Mouse (Mus musculus): Measurements from ENCODE around the gene Shq1.

Shq1 gene

DNA sequence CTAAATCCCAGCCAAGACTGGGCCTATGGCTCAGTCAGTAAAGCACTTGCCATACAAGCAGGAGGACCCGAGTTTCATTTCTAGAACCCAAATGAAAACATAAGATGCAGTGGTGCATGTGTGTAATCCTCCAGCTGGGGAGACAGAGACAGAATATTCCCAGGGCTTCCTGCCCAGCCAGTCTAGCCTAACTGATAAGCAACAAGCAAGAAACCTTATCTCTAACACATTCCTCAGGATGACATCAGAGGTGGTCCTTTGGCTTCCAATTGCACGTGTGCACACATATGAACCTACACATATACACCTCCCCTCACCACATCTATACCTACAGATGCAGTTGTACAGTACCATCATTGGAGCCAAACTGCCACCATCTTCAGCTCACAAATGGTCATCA lies 2.1 kb downstream of the Shq1 start:
- DNase-seq (ENCODE audit: low read depth, low spot score), result no peak

DNA sequence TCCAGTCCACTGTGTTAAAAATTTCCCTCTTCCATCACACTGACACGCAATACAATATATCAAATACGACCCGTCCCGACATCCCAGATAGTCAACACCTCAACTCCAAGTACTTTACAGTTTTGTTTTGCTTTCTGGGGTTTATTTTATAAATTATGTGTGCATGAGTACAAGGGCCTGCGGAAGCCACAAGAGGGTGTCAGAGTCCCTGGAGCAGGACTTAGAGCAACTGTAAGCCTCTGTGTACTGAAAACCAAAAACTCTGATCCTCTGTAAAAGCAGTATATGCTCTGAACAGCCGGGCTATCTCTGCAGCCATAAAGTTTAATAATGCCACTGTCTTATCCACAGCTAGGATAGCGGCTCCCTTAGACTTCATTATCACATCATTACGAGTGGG lies 3.3 kb downstream of the Shq1 start:
- DNase-seq (ENCODE audit: low read depth, low spot score), result no peak

DNA sequence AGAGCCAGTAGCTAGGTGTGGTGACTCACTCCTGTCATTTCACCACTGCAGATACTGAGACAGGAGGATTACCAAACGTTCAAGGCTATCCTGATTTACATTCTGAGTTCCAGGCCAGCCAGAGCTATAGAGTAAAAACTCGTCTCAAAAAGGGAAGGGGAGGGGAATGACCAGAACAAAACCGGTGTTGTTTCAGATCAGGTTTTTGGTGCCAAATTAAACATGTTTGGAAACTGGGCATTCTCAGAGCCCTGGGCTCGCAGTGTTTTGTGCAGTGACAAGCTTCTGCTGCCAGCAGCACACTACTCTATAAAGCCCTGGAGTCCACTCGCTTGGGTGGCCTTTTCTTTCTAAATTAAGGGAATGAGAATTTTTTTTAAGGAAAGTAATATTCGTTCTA lies 8.7 kb downstream of the Shq1 start:
- no peak for DNase-seq (ENCODE audit: low read depth, low spot score)

GRCm38 (mm10) chr6:100660395-100660794 lies 10.6 kb downstream of the Shq1 start:
- DNase-seq (ENCODE audit: low read depth, low spot score), result no peak

GRCm38 (mm10) chr6:100652535-100652934 lies 18.4 kb downstream of the Shq1 start:
- DNase-seq (ENCODE audit: low read depth, low spot score), result no peak

DNA sequence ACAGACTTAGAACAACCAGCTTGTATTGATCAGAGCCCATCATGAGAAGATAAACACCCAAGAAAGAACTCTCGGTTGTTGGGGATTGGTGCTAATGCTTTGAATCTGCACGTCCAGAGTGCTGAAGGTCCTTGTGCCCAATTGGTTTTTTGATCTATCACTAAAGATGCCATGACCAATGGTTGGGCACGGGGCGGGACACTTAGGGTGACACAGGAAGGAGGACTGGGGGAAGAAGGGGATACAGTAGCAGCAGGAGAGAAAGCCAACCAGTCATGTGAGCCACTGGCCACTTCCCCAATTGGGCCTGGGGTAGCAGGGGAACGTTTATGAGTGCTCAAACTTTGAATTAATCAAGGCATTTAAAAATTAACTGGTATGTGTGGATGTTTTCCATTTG lies 23.8 kb downstream of the Shq1 start:
- DNase-seq (ENCODE audit: low read depth, low spot score), result no peak

DNA sequence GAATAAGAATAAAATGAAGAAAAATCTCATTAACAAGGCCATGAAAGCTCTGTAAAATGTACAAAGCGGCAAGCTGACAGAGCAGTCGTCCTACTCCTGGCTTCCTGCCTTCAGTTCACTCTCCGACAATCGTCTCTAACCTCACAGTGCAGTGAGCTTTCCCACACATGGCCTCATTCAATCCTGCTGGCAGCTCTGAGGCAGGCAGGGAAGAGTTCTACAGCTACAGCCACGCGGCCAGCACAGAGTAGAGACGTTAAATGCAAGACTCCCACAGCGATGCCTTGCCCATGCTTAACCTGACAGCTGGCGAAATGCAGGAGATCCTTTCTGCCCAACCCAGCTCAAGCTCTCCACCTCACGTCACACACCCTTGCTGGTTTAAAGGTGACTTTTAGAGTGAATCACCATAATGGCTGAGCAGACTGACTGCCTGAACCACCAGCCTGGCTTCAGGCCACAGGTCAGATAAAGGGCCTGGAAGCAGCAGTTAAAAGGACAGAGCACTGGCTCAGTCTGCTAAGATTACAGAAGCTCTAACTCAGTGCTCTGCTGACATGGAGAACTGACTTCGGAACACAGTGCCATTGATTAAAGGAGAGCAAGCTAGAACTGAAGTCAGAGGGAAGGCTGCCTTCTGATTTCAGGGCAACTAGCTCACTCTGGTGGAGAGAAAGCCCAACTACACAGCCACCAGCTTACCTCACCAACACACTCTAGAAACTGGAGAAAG lies 25.3 kb downstream of the Shq1 start:
- no peak for DNase-seq (ENCODE audit: low read depth, low spot score)

DNA sequence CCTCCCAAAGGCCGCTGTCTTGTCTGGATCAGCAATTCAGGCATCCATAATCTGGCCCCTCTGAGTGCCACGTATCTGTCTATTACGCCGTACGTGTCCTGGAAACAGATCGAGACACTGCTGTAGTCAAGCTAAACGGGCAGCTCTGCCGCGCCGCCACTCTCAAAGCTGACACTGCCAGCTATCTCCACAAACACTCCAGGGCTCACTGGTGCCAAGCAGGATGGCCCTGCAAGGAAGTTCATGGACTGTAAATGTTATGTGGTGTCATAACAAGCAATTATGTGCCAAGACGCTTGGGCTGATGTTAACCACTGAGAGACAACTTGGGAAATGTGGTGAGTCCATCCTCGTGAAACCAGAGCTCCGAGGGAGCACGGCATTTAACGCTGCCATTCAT lies 26.3 kb downstream of the Shq1 start:
- DNase-seq (ENCODE audit: low read depth, low spot score), result no peak

GRCm38 (mm10) chr6:100642786-100643185 lies 28.2 kb downstream of the Shq1 start:
- no peak for DNase-seq (ENCODE audit: low read depth, low spot score)

GRCm38 (mm10) chr6:100640591-100640990 lies 30.4 kb downstream of the Shq1 start:
- DNase-seq (ENCODE audit: low read depth, low spot score), result no peak

GRCm38 (mm10) chr6:100629086-100629485 lies 41.9 kb downstream of the Shq1 start:
- DNase-seq (ENCODE audit: low read depth, low spot score), result no peak

- no peak for DNase-seq (ENCODE audit: low read depth, low spot score)
These were observed 42.7 kb downstream of the Shq1 start for GRCm38 (mm10) chr6:100628223-100628622.

DNA sequence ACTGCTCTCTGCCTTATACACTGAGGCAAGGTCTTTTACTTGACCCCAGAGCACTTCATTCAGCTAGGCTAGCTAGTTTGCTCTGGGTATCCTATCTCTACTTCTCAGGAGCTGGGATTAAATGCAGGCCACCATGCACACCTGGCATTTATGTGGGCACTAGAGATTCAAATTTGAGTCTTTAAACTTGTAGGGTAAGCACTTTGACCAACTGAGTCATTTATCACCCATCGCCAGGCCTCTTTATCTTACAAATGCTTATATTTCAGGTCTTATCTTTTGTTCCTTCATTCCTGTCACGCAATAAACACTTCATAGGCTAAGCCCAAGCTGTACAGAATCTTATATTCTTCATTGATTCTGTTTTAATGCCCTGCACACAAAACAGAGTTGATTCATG lies 47.0 kb downstream of the Shq1 start:
- no peak for DNase-seq (ENCODE audit: low read depth, low spot score)

DNA sequence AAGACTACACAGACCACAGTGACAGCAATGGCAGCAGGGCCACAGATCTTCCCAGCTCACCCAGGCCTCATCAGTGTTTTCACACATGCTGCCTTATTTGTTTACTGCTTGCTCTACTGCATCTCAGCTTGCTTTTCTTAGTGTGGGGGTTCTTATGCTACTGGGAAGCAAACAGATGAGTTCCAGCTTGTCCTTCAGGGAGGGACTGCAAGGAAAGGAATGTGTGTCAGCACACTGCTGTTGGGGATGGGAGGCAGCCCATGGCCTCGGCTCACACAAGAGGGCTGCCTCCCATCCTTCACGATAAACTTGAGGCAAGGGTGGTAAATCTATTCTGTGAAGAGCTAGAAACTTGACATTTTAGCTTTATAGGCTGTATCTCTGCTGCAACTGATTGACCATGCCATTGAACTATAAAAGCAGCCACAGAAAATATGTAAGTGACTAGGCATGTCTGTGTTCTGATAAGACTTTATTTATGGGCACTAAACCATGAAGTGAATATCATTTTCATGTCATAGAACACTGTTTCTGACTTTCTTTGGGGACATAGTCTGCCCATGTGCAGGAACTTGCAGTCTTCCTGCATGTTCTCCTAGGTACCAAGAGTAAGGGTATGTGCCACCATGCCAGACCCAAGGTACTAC lies 48.0 kb downstream of the Shq1 start:
- no peak for DNase-seq (ENCODE audit: low read depth, low spot score)

GRCm38 (mm10) chr6:100620411-100620810 lies 50.5 kb downstream of the Shq1 start:
- DNase-seq (ENCODE audit: low read depth, low spot score), result no peak

DNA sequence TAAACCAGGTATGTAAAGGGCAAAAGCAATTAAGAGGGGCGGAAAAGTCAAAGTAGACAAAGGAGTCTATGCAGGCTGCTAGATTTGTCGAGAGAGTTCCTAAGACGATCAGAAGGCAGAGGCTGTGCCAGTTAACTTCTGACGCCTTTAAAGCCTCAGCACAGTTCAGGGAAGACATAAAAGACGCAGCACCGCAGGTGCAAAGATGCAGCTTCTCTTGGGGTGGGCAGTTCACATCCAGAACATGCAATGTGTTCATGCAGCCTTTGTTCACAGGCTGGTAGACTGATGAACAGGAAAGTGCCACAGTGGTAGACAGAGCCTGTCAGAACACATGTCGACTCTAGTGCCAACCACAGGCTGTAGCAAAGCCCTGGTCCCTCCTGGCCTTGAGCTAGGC lies 51.6 kb downstream of the Shq1 start:
- no peak for DNase-seq (ENCODE audit: low read depth, low spot score)

DNA sequence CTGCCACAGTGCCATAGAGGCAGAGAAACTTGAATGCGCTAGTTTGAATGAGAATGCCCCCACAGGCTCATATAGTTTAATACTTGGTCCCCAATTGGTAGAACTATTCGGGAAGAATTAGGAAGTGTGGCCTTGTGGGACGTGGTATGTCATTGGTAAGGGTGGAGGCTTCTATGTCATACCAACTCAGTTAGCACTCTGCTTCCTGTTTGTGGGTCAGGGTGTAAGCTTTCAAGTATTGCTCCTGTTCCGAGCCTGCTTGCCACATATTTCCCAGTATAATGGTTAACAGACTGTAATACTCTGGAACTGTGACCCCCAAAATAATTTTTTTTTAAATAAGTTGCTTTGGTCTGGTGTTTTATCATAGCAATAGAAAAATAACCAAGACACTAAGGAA lies 54.8 kb downstream of the Shq1 start:
- no peak for DNase-seq (ENCODE audit: low read depth, low spot score)

GRCm38 (mm10) chr6:100613593-100614267 lies 57.2 kb downstream of the Shq1 start:
- DNase-seq (ENCODE audit: low read depth, low spot score), result no peak

- DNase-seq (ENCODE audit: low read depth, low spot score), result no peak
These were observed 59.9 kb downstream of the Shq1 start for GRCm38 (mm10) chr6:100610897-100611575.

GRCm38 (mm10) chr6:100610182-100610581 lies 60.8 kb downstream of the Shq1 start:
- DNase-seq (ENCODE audit: low read depth, low spot score), result peak; percentile 9

- DNase-seq (ENCODE audit: low read depth, low spot score), result no peak
These were observed 61.7 kb downstream of the Shq1 start for GRCm38 (mm10) chr6:100609256-100609655.

DNA sequence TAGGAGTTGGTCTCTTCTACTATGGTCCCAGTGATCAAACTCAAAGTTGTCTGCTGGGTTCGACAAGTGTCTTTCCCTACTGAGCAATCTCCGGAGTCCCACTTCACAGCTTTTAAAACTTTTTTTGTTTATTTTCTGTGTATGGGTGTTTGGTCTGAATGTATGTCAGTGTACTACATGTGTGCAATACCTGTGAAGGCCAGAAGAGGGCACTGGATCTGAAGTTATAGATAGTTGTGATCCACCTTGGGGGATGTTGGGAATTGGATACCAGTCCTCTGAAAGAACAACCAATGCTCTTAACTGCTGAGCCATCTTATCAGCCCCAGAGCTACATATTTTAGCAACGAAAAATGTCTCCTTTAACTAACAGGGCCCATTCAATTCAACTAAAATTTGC lies 62.5 kb downstream of the Shq1 start:
- DNase-seq (ENCODE audit: low read depth, low spot score), result peak; percentile 61
